Mouse (Mus musculus): ENCODE measurements around the gene Zmym2. TPM values are rescaled to one million over a fixed set of nuclear protein-coding genes. Genes with fewer than 3 reads are reported as not detected.
A peak's percentile ranks its signal among the peaks of the same experiment; 100 is the strongest.
"Not testable (repeated sequence)": the region's sequence is repeated elsewhere in the genome, so short reads cannot be mapped to it uniquely, and the experiment has no call there.

Gene Zmym2
- polyA plus RNA-seq (2015; fragmentation: Nextera tagmentation; extraction: Ambion mirVana): 7.6 and 7.7 TPM in 2 replicates

DNA sequence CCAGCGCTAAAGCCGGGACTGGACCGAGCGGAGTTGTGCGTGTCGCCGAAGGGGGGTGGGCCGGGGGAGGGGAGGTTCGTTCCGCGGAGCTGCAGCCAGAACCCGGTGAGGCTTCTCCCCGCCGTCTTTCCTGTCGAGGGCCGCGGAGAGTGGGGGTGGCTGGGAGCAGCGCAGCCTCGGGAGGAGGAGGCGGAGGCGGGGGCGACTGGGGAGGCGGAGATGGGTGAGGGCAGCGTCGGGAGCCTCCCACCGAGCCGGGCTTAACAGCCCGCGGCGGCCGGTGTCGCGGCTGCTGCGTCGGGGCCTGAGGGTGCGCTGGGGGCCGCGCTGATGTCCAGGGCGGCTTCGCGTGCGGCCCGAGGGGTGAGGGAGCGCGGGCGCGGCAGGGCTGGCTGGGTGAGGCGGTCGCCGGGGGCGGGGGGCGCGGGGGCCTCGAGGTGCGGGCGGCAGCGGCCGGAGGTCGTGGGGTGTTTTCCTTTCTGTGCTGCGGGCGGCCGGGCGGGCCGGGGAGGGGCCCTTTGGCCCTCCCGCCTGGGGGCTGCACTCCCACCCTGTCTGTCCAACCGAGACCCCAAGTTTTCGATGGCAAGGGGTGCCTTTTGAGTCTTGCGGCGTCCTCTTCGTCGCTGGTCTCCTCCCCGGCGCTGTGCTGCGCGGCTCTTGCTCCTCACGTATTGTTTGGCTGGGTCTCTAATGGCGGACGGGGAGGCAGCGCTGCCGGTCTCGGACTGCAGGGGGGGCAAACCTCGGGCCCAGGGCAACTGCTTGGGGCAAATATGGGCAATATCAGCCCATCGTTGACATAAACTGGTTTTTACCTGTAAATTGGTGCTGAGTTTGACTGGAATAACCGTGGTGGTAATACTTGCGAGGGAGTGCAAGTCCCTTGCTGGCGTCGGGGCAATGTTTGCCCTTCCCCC lies at the start of gene Zmym2:
Zmym2 (plus strand) TSS at position 60 of the 920 bp plus-strand sequence.
- H3K36me3 ChIP-seq (ENCODE audit: control insufficient read depth, insufficient read depth); H3K9me3 ChIP-seq (replicated peaks; ENCODE audit: control insufficient read depth, low read length); H3K27me3 ChIP-seq (ENCODE audit: control insufficient read depth, insufficient read depth, low read depth, low read length): not testable (repeated sequence)
- peak within 1 kb of the TSS; percentile 89 for H3K9ac ChIP-seq (ENCODE audit: low read depth, low read length)
- H3K4me1 ChIP-seq (ENCODE audit: control insufficient read depth, low read depth, low read length): peaks cover 19% of the 10 kb centered on the region
- 0% methylated on average over 22 of the region's 87 CpGs for WGBS (ENCODE audit: insufficient replicate concordance)
- H3K4me2 ChIP-seq (ENCODE audit: low read depth, low read length): peak within 1 kb of the TSS; percentile 95
- ATAC-seq (ENCODE audit: low read depth): peak; percentile 73
- peak within 1 kb of the TSS; percentile 84 for H3K4me3 ChIP-seq (ENCODE audit: low read depth, low read length)
- peak within 1 kb of the TSS; percentile 92 for H3K27ac ChIP-seq (ENCODE audit: low read length)

DNA sequence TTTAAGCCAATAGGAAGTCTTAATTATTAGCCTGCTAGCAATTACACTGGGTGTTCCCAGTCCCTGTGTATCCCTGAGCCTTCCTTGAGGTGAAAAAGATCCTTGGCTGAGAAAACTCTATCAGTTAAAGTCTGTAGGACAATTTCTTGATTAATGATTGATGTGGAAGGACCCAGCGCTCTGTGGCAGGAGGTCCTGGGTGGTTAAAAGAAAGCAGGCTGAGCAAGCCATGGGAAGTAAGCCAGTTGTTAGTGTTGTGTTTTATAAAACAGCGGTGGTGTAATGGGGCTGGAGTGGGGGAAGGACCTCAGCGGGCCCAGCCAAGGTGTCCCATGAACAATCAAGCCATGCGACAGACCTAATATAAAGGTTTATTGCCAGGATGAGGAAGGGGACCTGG lies 42.4 kb upstream of the Zmym2 start:
- ATAC-seq (ENCODE audit: low read depth): no peak
- H3K9ac ChIP-seq (ENCODE audit: low read depth, low read length): no peak overlapping the region
- no peaks in the 10 kb centered on the region for H3K9me3 ChIP-seq (replicated peaks; ENCODE audit: control insufficient read depth, low read length)
- 57% methylated on average over 4 of the region's 4 CpGs for WGBS (ENCODE audit: insufficient replicate concordance)
- H3K27me3 ChIP-seq (ENCODE audit: control insufficient read depth, insufficient read depth, low read depth, low read length): no peaks in the 10 kb centered on the region
- H3K27ac ChIP-seq (ENCODE audit: low read length): no peak overlapping the region
- no peak overlapping the region for H3K4me3 ChIP-seq (ENCODE audit: low read depth, low read length)
- no peak overlapping the region for H3K4me2 ChIP-seq (ENCODE audit: low read depth, low read length)
- no peaks in the 10 kb centered on the region for H3K4me1 ChIP-seq (ENCODE audit: control insufficient read depth, low read depth, low read length)
- H3K36me3 ChIP-seq (ENCODE audit: control insufficient read depth, insufficient read depth): no peaks in the 10 kb centered on the region

DNA sequence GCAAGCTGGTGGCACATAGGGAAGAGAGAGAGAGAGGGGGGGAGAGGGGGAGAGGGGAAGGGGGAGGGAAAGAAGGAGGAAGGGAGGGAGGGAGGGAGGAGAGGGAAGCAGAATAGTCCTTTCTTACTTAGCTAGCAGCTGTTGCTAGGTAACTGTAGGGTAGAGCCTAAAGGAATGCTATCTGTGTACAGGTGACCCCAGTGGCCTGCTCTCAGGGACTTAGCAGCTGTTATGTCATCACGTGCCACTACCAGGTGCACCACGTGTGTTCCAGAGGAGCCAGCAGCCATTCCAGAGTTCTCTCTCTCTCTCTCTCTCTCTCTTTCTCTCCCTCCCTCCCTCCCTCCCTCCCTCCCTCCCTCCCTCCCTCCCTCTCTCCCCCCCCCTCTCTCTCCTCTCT lies 41.9 kb upstream of the Zmym2 start:
- H3K4me1 ChIP-seq (ENCODE audit: control insufficient read depth, low read depth, low read length): no peaks in the 10 kb centered on the region
- no peak overlapping the region for H3K9ac ChIP-seq (ENCODE audit: low read depth, low read length)
- H3K36me3 ChIP-seq (ENCODE audit: control insufficient read depth, insufficient read depth): no peaks in the 10 kb centered on the region
- H3K27ac ChIP-seq (ENCODE audit: low read length): no peak overlapping the region
- no peak overlapping the region for H3K4me2 ChIP-seq (ENCODE audit: low read depth, low read length)
- H3K9me3 ChIP-seq (replicated peaks; ENCODE audit: control insufficient read depth, low read length): no peaks in the 10 kb centered on the region
- no peak for ATAC-seq (ENCODE audit: low read depth)
- no peak overlapping the region for H3K4me3 ChIP-seq (ENCODE audit: low read depth, low read length)
- 58% methylated on average over 2 of the region's 2 CpGs for WGBS (ENCODE audit: insufficient replicate concordance)
- no peaks in the 10 kb centered on the region for H3K27me3 ChIP-seq (ENCODE audit: control insufficient read depth, insufficient read depth, low read depth, low read length)

DNA sequence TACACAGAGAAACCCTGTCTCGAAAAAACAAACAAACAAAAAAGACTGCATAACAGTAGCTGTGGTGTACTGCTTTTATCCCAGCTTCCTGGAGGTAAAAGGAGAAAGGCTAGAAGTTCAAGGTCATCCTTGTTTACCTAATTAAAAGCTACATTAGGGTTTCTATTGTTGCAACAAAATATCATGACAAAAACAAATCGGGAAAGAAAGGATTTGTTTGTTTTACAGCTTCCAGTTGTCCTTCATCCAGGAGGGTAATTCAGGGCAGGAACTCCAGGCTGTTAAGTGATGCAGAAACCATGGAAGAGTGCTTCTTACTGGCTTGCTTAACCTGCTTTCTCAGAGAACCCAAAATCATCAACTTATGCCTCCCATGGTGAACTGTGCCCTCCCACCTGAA lies 38.1 kb upstream of the Zmym2 start:
- H3K9me3 ChIP-seq (replicated peaks; ENCODE audit: control insufficient read depth, low read length): no peaks in the 10 kb centered on the region
- H3K4me3 ChIP-seq (ENCODE audit: low read depth, low read length): no peak overlapping the region
- no peak overlapping the region for H3K27ac ChIP-seq (ENCODE audit: low read length)
- 29% methylated on average over 2 of the region's 2 CpGs for WGBS (ENCODE audit: insufficient replicate concordance)
- H3K4me1 ChIP-seq (ENCODE audit: control insufficient read depth, low read depth, low read length): no peaks in the 10 kb centered on the region
- no peak for ATAC-seq (ENCODE audit: low read depth)
- no peaks in the 10 kb centered on the region for H3K36me3 ChIP-seq (ENCODE audit: control insufficient read depth, insufficient read depth)
- no peak overlapping the region for H3K9ac ChIP-seq (ENCODE audit: low read depth, low read length)
- H3K4me2 ChIP-seq (ENCODE audit: low read depth, low read length): no peak overlapping the region
- H3K27me3 ChIP-seq (ENCODE audit: control insufficient read depth, insufficient read depth, low read depth, low read length): no peaks in the 10 kb centered on the region

DNA sequence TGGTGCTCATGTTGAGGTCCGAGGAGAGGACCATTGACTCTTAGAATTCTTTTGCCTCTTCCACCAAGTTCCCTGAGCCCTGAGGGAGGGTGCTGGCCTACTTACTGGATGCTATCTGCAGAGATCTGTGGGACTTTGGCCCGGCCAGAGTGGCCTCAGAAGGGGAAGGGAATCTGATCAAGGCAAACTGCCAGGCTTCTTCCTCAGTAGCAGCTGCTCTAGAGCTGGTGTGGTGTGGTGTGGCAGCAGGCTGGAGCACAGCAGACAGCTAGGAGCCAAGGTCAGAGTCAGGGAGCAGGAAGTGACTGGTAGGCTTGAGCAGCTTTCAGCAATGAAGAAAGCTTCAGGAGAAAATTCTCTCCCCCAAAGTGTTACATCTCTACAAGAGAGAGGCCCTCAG lies 36.8 kb upstream of the Zmym2 start:
- Histone ChIP-seq H3K4me2 (ENCODE audit: low read depth, low read length) (no peak overlapping the region), H3K4me3 (ENCODE audit: low read depth, low read length) (no peak overlapping the region), H3K27ac (ENCODE audit: low read length) (no peak overlapping the region), H3K9me3 (replicated peaks; ENCODE audit: control insufficient read depth, low read length) (no peaks in the 10 kb centered on the region), H3K4me1 (ENCODE audit: control insufficient read depth, low read depth, low read length) (no peaks in the 10 kb centered on the region), H3K9ac (ENCODE audit: low read depth, low read length) (no peak overlapping the region), H3K36me3 (ENCODE audit: control insufficient read depth, insufficient read depth) (no peaks in the 10 kb centered on the region), H3K27me3 (ENCODE audit: control insufficient read depth, insufficient read depth, low read depth, low read length) (no peaks in the 10 kb centered on the region)
- 37% methylated on average over 2 of the region's 2 CpGs for WGBS (ENCODE audit: insufficient replicate concordance)
- no peak for ATAC-seq (ENCODE audit: low read depth)

DNA sequence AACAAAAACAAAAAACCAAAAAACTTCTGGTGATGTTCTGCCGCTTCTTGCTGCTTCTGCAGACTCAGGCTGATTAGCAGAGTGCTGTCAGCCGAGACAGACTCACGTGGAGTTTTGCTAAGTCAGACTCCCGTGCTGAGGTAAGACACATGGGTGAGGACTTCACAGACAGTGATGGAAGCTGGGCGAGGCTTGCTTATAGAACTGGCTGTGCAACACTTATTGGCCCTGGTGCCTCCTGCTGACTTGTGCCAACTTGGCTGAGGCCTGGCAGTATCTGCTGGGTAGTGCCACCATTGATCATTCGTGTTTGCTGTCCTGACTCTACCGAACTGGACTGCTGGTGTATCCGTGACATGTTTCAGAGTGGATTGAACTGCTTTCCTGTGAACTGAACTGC lies 22.4 kb upstream of the Zmym2 start:
- 41% methylated on average over 8 of the region's 8 CpGs for WGBS (ENCODE audit: insufficient replicate concordance)
- H3K4me2 ChIP-seq (ENCODE audit: low read depth, low read length): no peak overlapping the region
- no peak overlapping the region for H3K27ac ChIP-seq (ENCODE audit: low read length)
- no peaks in the 10 kb centered on the region for H3K36me3 ChIP-seq (ENCODE audit: control insufficient read depth, insufficient read depth)
- no peak overlapping the region for H3K9ac ChIP-seq (ENCODE audit: low read depth, low read length)
- no peak overlapping the region for H3K4me3 ChIP-seq (ENCODE audit: low read depth, low read length)
- H3K9me3 ChIP-seq (replicated peaks; ENCODE audit: control insufficient read depth, low read length): no peaks in the 10 kb centered on the region
- no peak for ATAC-seq (ENCODE audit: low read depth)
- H3K4me1 ChIP-seq (ENCODE audit: control insufficient read depth, low read depth, low read length): no peaks in the 10 kb centered on the region
- peaks cover 23% of the 10 kb centered on the region for H3K27me3 ChIP-seq (ENCODE audit: control insufficient read depth, insufficient read depth, low read depth, low read length)

DNA sequence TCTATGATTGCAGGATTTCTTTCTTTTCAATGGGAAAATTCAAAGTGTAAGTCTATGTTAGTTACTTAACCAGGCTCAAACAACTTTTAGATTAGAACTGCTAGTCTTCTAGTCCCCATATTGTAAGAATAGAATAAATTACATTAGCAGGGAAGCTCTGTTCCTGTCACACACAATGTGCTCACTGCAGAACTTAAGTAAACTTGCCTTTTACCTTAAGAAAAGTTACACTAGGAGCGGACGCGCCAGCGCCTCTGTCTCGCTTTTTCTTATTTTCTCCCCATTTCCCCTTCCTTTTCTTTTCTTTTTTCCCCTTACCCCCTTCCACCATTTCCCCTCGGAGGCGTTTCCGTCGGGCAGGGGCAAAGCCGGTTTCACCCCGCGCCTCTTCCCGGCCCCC lies 21.8 kb upstream of the Zmym2 start:
- peaks cover 23% of the 10 kb centered on the region for H3K27me3 ChIP-seq (ENCODE audit: control insufficient read depth, insufficient read depth, low read depth, low read length)
- 6% methylated on average over 13 of the region's 13 CpGs for WGBS (ENCODE audit: insufficient replicate concordance)
- H3K4me1 ChIP-seq (ENCODE audit: control insufficient read depth, low read depth, low read length): no peaks in the 10 kb centered on the region
- no peaks in the 10 kb centered on the region for H3K36me3 ChIP-seq (ENCODE audit: control insufficient read depth, insufficient read depth)
- no peak overlapping the region for H3K9ac ChIP-seq (ENCODE audit: low read depth, low read length)
- no peak for ATAC-seq (ENCODE audit: low read depth)
- H3K4me3 ChIP-seq (ENCODE audit: low read depth, low read length): peak overlapping the region; percentile 36
- H3K4me2 ChIP-seq (ENCODE audit: low read depth, low read length): peak overlapping the region; percentile 43
- H3K27ac ChIP-seq (ENCODE audit: low read length): no peak overlapping the region
- H3K9me3 ChIP-seq (replicated peaks; ENCODE audit: control insufficient read depth, low read length): no peaks in the 10 kb centered on the region

DNA sequence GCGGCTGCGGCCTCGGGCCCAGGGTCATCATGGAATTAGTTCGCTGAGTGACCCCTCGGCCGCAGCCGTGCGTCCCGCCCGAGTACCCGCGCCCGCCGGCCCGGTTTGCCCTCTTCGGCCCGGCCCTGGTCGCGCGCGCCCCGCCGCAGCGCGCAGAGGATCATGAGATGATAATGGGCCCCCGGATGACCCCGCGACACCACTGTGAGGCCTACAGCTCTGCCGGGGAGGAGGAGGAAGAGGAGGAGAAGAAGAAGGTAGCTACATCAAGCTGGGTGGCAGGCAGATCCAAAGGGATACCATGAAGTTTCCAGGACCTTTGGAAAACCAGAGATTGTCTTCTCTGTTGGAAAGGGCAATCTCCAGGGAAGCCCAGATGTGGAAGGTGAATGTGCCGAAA lies 21.3 kb upstream of the Zmym2 start:
- peaks cover 23% of the 10 kb centered on the region for H3K27me3 ChIP-seq (ENCODE audit: control insufficient read depth, insufficient read depth, low read depth, low read length)
- 5% methylated on average over 30 of the region's 30 CpGs for WGBS (ENCODE audit: insufficient replicate concordance)
- not testable (repeated sequence) for H3K4me1 ChIP-seq (ENCODE audit: control insufficient read depth, low read depth, low read length); ATAC-seq (ENCODE audit: low read depth); H3K9ac ChIP-seq (ENCODE audit: low read depth, low read length); H3K27ac ChIP-seq (ENCODE audit: low read length); H3K36me3 ChIP-seq (ENCODE audit: control insufficient read depth, insufficient read depth); H3K9me3 ChIP-seq (replicated peaks; ENCODE audit: control insufficient read depth, low read length)
- H3K4me2 ChIP-seq (ENCODE audit: low read depth, low read length): peak overlapping the region; percentile 43
- peak overlapping the region; percentile 36 for H3K4me3 ChIP-seq (ENCODE audit: low read depth, low read length)

DNA sequence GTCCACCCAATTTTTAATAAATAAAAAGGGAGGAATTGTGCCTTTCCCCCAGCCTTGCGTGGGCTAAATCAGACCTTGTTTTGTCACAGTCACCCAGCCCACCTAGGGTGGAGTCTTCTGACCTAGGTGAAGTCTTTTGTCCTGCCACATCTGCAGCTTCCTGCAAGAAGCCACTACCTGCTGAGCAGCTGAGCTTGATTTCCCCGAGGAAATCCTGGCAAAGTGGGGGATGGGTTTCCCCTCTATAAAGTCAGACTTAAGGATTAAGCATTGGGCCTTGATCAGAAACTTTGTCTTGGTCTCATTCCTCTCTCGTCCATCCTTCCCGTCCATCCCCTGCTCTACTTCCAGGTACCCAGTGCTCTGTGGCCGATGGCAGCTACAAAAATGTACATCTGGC lies 12.9 kb upstream of the Zmym2 start:
- Histone ChIP-seq H3K4me2 (ENCODE audit: low read depth, low read length) (no peak overlapping the region), H3K9me3 (replicated peaks; ENCODE audit: control insufficient read depth, low read length) (no peaks in the 10 kb centered on the region), H3K36me3 (ENCODE audit: control insufficient read depth, insufficient read depth) (no peaks in the 10 kb centered on the region), H3K4me3 (ENCODE audit: low read depth, low read length) (no peak overlapping the region), H3K9ac (ENCODE audit: low read depth, low read length) (no peak overlapping the region), H3K27me3 (ENCODE audit: control insufficient read depth, insufficient read depth, low read depth, low read length) (no peaks in the 10 kb centered on the region), H3K4me1 (ENCODE audit: control insufficient read depth, low read depth, low read length) (no peaks in the 10 kb centered on the region), H3K27ac (ENCODE audit: low read length) (no peak overlapping the region)
- WGBS (ENCODE audit: insufficient replicate concordance): 64% methylated on average over 5 of the region's 5 CpGs
- ATAC-seq (ENCODE audit: low read depth): no peak
